Mouse (Mus musculus) gastrocnemius, postnatal 14 days (tissue): Measurements from ENCODE around the gene Ndufs7. TPM values are rescaled to one million over a fixed set of nuclear protein-coding genes. Genes with fewer than 3 reads are reported as not detected.

Experiments
- DNase-seq: peaks from one replicate; pipeline ENCODE4 v3.0.0; 2021; ENCODE audit warnings: mixed read lengths
- intact Hi-C: fragments of 180-260 bp; cut with DNase I; formaldehyde crosslinking; loops from one replicate; pipeline ENCODE4 v1.15.1; 2025; ENCODE audit warnings: low total_unique reads
- microRNA-seq, 2 experiments: library from miRNA; unstranded; fragments of <30 nt; microRNA quantifications; one replicate each; pipeline ENCODE4 v1.2.0; 2021
- total RNA-seq, 2 experiments: library from RNA; stranded (reverse); gene quantifications; 2 replicates each; pipeline ENCODE4 v1.2.3; 2021

Gene Ndufs7
- total RNA-seq, 2 experiments from 2014 or later, result 423 to 474 TPM

DNA sequence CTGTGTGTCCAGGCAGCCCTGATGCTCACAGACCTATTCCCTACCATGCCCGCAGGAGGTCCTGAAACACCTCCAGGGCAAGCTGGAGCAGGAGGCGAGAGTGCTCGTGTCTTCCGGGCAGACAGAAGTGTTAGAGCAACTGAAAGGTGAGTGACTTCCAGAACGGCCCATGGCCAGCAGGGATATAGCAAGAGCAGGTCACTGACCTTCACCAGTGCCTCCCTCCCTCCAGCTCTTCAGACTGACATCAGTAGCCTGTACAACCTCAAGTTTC is 53.1 kb downstream of the Ndufs7 start:
- intact Hi-C loops, result no loop called here
- DNase-seq, result no peak

- intact Hi-C loops, result no loop called here
- peak; percentile 86 for DNase-seq
Observed at GRCm38 (mm10) chr10:80302471-80302881, 53.6 kb downstream of the Ndufs7 start.

DNA sequence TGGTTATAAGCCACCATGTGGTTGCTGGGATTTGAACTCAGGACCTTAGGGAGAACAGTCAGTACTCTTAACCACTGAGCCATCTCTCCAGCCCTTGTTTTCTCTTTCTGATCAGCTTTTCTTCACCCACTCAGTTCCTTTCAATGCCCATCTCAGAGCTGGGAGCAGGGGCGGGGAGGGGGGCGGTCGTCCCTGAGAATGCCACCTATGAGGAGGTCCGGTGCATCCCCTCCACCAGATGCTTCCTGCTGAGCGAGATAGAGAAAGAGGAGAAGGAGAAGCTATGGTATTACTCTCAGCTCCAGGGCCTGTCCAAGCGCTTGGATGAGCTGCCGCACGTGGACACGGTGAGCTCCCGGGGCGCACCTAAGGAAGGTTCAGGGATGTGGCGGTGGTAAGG is 55.5 kb downstream of the Ndufs7 start:
- intact Hi-C loops, result no loop called here
- DNase-seq, result no peak

- DNase-seq, result no peak
Observed at GRCm38 (mm10) chr10:80304862-80305261, 55.9 kb downstream of the Ndufs7 start.

More at GRCm38 (mm10) chr10:80304862-80305261, 55.9 kb downstream of the Ndufs7 start:
- intact Hi-C loops, result no loop called here

Small RNA genes within 50 kb of the gene (microRNA-seq; reads per million reads assigned to microRNA genes)
- 0 to 0.32 reads per million in 2 experiments for gene Mir6911

Other genes with a start within 250 kb of the Ndufs7 start
- 1 to 10 TPM; 1.7 to 1.9 TPM for gene Arhgap45, start 232.5 kb upstream of the Ndufs7 start, total RNA-seq
- gene Polr2e, start 209.3 kb upstream of the Ndufs7 start, total RNA-seq, result 10 to 100 TPM; 45.3 to 55.6 TPM
- 100 to 1,000 TPM; 389 TPM for gene Gpx4, start 202.0 kb upstream of the Ndufs7 start, total RNA-seq
- gene Sbno2, start 143.6 kb upstream of the Ndufs7 start, total RNA-seq, result 1 to 10 TPM; 6.2 to 6.3 TPM
- 10 to 100 TPM; 87.6 to 98.0 TPM for gene Stk11, start 133.3 kb upstream of the Ndufs7 start, total RNA-seq
- 100 to 1,000 TPM; 657 to 736 TPM for gene Atp5d, start 110.5 kb upstream of the Ndufs7 start, total RNA-seq
- gene Cbarp, start 108.3 kb upstream of the Ndufs7 start, total RNA-seq, result 1 to 10 TPM; 1.6 TPM
- 10 to 100 TPM; 40.3 to 43.6 TPM for gene Midn, start 100.8 kb upstream of the Ndufs7 start, total RNA-seq
- 10 to 100 TPM; 41.4 to 41.5 TPM for gene Cirbp, start 83.1 kb upstream of the Ndufs7 start, total RNA-seq
- gene 1600002K03Rik, start 76.2 kb upstream of the Ndufs7 start, total RNA-seq, result 1 to 10 TPM; 3.3 to 4.2 TPM
- gene Efna2, start 69.6 kb upstream of the Ndufs7 start, total RNA-seq, result under 1 TPM; 0.58 to 0.98 TPM
- 10 to 100 TPM; 15.2 to 19.4 TPM for gene Mum1, start 22.7 kb upstream of the Ndufs7 start, total RNA-seq
- gene Gamt, start 11.9 kb downstream of the Ndufs7 start, total RNA-seq, result 100 to 1,000 TPM; 232 to 267 TPM
- gene Dazap1, start 12.4 kb downstream of the Ndufs7 start, total RNA-seq, result 10 to 100 TPM; 49.9 to 51.0 TPM
- 100 to 1,000 TPM; 741 to 829 TPM for gene Rps15, start 43.3 kb downstream of the Ndufs7 start, total RNA-seq
- 1 to 10 TPM in 1 of 2 experiments, under 1 TPM in 1; 0.93 to 1.2 TPM for gene Apc2, start 46.9 kb downstream of the Ndufs7 start, total RNA-seq
- 1 to 10 TPM; 7.6 to 8.3 TPM for gene 2310011J03Rik, start 71.4 kb downstream of the Ndufs7 start, total RNA-seq
- gene Pcsk4, start 80.4 kb downstream of the Ndufs7 start, total RNA-seq, result 1 to 10 TPM in 1 of 2 experiments, under 1 TPM in 1; 0.53 to 1.2 TPM
- gene Reep6, start 80.8 kb downstream of the Ndufs7 start, total RNA-seq, result 1 to 10 TPM; 1.9 to 2.5 TPM
- 10 to 100 TPM; 24.2 to 26.1 TPM for gene Adamtsl5, start 99.3 kb downstream of the Ndufs7 start, total RNA-seq
- gene Plk5, start 107.3 kb downstream of the Ndufs7 start, total RNA-seq, result under 1 TPM; 0.12 to 0.13 TPM
- 1 to 10 TPM; 5.2 to 6.0 TPM for gene Mex3d, start 138.5 kb downstream of the Ndufs7 start, total RNA-seq
- 100 to 1,000 TPM in 1 of 2 experiments, 10 to 100 TPM in 1; 81.0 to 102 TPM for gene Mbd3, start 150.4 kb downstream of the Ndufs7 start, total RNA-seq
- 100 to 1,000 TPM; 793 to 884 TPM for gene Uqcr11, start 157.7 kb downstream of the Ndufs7 start, total RNA-seq
- gene Tcf3, start 184.5 kb downstream of the Ndufs7 start, total RNA-seq, result 10 to 100 TPM; 18.1 to 24.6 TPM
- gene Onecut3, start 245.7 kb downstream of the Ndufs7 start, total RNA-seq, result not detected